Mouse (Mus musculus): ENCODE measurements around the gene Orai1.
"Not testable (repeated sequence)": the region's sequence is repeated elsewhere in the genome, so short reads cannot be mapped to it uniquely, and the experiment has no call there.

Gene Orai1

GRCm38 (mm10) chr5:123031312-123031711 lies 16.4 kb downstream of the Orai1 start:
- no peak for DNase-seq (ENCODE audit: low spot score in 2 of 2)

- DNase-seq (ENCODE audit: low spot score in 2 of 2): no peak
These were observed 18.8 kb downstream of the Orai1 start for GRCm38 (mm10) chr5:123033646-123034160.

- DNase-seq (ENCODE audit: low spot score in 2 of 2): no peak
These were observed 20.2 kb downstream of the Orai1 start for GRCm38 (mm10) chr5:123035089-123035488.

- DNase-seq (ENCODE audit: low spot score in 2 of 2): no peak
These were observed 20.7 kb downstream of the Orai1 start for GRCm38 (mm10) chr5:123035564-123035963.

GRCm38 (mm10) chr5:123038115-123038514 lies 23.2 kb downstream of the Orai1 start:
- DNase-seq (ENCODE audit: low spot score in 2 of 2): no peak

GRCm38 (mm10) chr5:123039120-123039752 lies 24.4 kb downstream of the Orai1 start:
- no peak for DNase-seq (ENCODE audit: low spot score in 2 of 2)

- no peak for DNase-seq (ENCODE audit: low spot score in 2 of 2)
These were observed 25.9 kb downstream of the Orai1 start for GRCm38 (mm10) chr5:123040796-123041195.

GRCm38 (mm10) chr5:123043856-123044255 lies 29.0 kb downstream of the Orai1 start:
- DNase-seq (ENCODE audit: low spot score in 2 of 2): no peak

GRCm38 (mm10) chr5:123045561-123046295 lies 30.9 kb downstream of the Orai1 start:
- DNase-seq (ENCODE audit: low spot score in 2 of 2): no peak

GRCm38 (mm10) chr5:123046916-123047315 lies 32.0 kb downstream of the Orai1 start, which contains the start of gene Morn3:
Morn3 (minus strand) TSS chr5:123047016.
- no peak for DNase-seq (ENCODE audit: low spot score in 2 of 2)

GRCm38 (mm10) chr5:123049271-123049670 lies 34.4 kb downstream of the Orai1 start:
- no peak for DNase-seq (ENCODE audit: low spot score in 2 of 2)

GRCm38 (mm10) chr5:123050918-123051317 lies 36.0 kb downstream of the Orai1 start:
- peak in 1 of 2 experiments; percentile 37 for DNase-seq (ENCODE audit: low spot score in 2 of 2)

GRCm38 (mm10) chr5:123051736-123052135 lies 36.9 kb downstream of the Orai1 start:
- no peak for DNase-seq (ENCODE audit: low spot score in 2 of 2)

GRCm38 (mm10) chr5:123057366-123058250 lies 42.7 kb downstream of the Orai1 start:
- peak; percentile 99 for DNase-seq (ENCODE audit: low spot score in 2 of 2)

- DNase-seq (ENCODE audit: low spot score in 2 of 2): no peak
These were observed 43.6 kb downstream of the Orai1 start for GRCm38 (mm10) chr5:123058251-123059102.

- DNase-seq (ENCODE audit: low spot score in 2 of 2): no peak
These were observed 45.1 kb downstream of the Orai1 start for GRCm38 (mm10) chr5:123059757-123060520.

- DNase-seq (ENCODE audit: low spot score in 2 of 2): no peak
These were observed 46.0 kb downstream of the Orai1 start for GRCm38 (mm10) chr5:123060706-123061401.

GRCm38 (mm10) chr5:123061402-123061749 lies 46.5 kb downstream of the Orai1 start:
- not testable (repeated sequence) for DNase-seq (ENCODE audit: low spot score in 2 of 2)

- no peak for DNase-seq (ENCODE audit: low spot score in 2 of 2)
These were observed 48.3 kb downstream of the Orai1 start for GRCm38 (mm10) chr5:123063141-123063540.

- peak in 1 of 2 experiments; percentile 51 for DNase-seq (ENCODE audit: low spot score in 2 of 2)
These were observed 49.3 kb downstream of the Orai1 start for GRCm38 (mm10) chr5:123064207-123064606.

Measured in frontal cortex, postnatal 10 days (tissue).